ENCODE assay signal across 8 mouse cellular contexts in the genomic region with DNA sequence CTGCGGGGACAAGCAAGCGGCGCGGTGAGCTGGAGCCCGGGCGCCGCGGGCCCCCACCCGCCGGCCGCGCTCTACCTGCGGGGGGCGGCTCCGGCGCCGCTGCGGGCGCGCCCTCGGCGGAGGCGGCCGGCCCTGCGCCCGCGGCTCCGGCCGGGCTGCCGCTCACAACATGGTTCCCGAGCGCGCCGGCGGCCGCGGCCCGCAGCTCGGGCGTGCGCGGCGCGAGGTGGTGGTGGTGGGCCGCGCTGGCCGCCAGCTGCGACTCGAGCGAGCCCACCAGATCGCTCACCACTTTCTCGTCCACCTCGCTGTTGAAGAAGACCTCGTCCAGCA. TPM values are rescaled to one million over a fixed set of nuclear protein-coding genes. Genes with fewer than 3 reads are reported as not detected.
DNase-seq lines count a peak whose midpoint lies in the region; ATAC-seq and TF ChIP-seq lines count a peak whose summit lies in the region.

No protein-coding gene starts in this region.

- peak overlapping the region; percentile 95 for H3K9ac ChIP-seq in hindbrain, embryonic 11.5 days (ENCODE audit: low read depth, low read length)
- H3K9ac ChIP-seq in midbrain, embryonic 13.5 days (replicated peaks), result peak overlapping the region; percentile 94

- H3K27ac ChIP-seq in kidney, adult 2 months (ENCODE audit: insufficient read depth, low read depth, low read length), result peak overlapping the region; percentile 90
- peak overlapping the region; percentile 95 for H3K27ac ChIP-seq in hindbrain, embryonic 11.5 days (ENCODE audit: low read depth, low read length)
- peak overlapping the region; percentile 97 for H3K27ac ChIP-seq in midbrain, embryonic 13.5 days

- 6% methylated on average over 54 of the region's 54 CpGs for WGBS in kidney, adult 2 months
- under 1% methylated on average over 15 of the region's 54 CpGs for WGBS in hindbrain, embryonic 11.5 days
- WGBS in midbrain, embryonic 13.5 days, result under 1% methylated on average over 53 of the region's 54 CpGs

- no peak for TF ChIP-seq CTCF in kidney, adult 2 months (conservative IDR thresholded peaks at IDR 0.05; ENCODE audit: insufficient read depth, insufficient read length, low read depth, low read length)

- TF ChIP-seq POLR2A in kidney, adult 2 months (IDR thresholded peaks at IDR 0.05; ENCODE audit: low read depth, low read length), result no peak

- no peaks in the 10 kb centered on the region for H3K9me3 ChIP-seq in hindbrain, embryonic 11.5 days (ENCODE audit: control insufficient read depth, low read length)
- H3K9me3 ChIP-seq in midbrain, embryonic 13.5 days, result no peaks in the 10 kb centered on the region

- H3K4me3 ChIP-seq in kidney, adult 2 months (ENCODE audit: insufficient read depth, low read depth, low read length), result peak overlapping the region; percentile 99
- peak overlapping the region; percentile 84 for H3K4me3 ChIP-seq in hindbrain, embryonic 11.5 days (ENCODE audit: low read depth, low read length)
- peak overlapping the region; percentile 86 for H3K4me3 ChIP-seq in midbrain, embryonic 13.5 days (replicated peaks)

- H3K36me3 ChIP-seq in kidney, adult 2 months (ENCODE audit: control insufficient read depth, insufficient read depth, low read length), result no peaks in the 10 kb centered on the region
- H3K36me3 ChIP-seq in hindbrain, embryonic 11.5 days (ENCODE audit: control insufficient read depth, insufficient read depth, low read length), result no peaks in the 10 kb centered on the region
- no peaks in the 10 kb centered on the region for H3K36me3 ChIP-seq in midbrain, embryonic 13.5 days

- peak; percentile 10 for ATAC-seq in activated CD4-positive, CD25-positive, alpha-beta regulatory T cell, adult 4 months
- no peak; the same call in 1 of the 2 replicates for ATAC-seq in hindbrain, embryonic 11.5 days (ENCODE audit: low FRiP score)
- ATAC-seq in midbrain, embryonic 13.5 days, result no peak
- ATAC-seq in megakaryocyte progenitor cell, adult 5-6 weeks (replicated peaks; ENCODE audit: poor library complexity), result no peak

- no peak overlapping the region; the same call in 1 of the 2 replicates for H3K4me2 ChIP-seq in hindbrain, embryonic 11.5 days (replicated peaks; ENCODE audit: low read depth, low read length)
- peak overlapping the region; percentile 100 for H3K4me2 ChIP-seq in midbrain, embryonic 13.5 days (replicated peaks)

- no peak for DNase-seq in kidney, adult 2 months
- no peak for DNase-seq in kidney, adult 8-10 months
- no peak for DNase-seq in hindbrain, embryonic 11.5 days (ENCODE audit: low spot score)
- DNase-seq in retina, postnatal 1 day, result no peak
- DNase-seq in left cerebral cortex, adult 18-20 months (ENCODE audit: low spot score in 2 of 2), result no peak

- H3K4me1 ChIP-seq in kidney, adult 2 months (ENCODE audit: control insufficient read depth, insufficient read depth, low read length), result peaks cover 21% of the 10 kb centered on the region
- peaks cover 9% of the 10 kb centered on the region for H3K4me1 ChIP-seq in hindbrain, embryonic 11.5 days (replicated peaks; ENCODE audit: control insufficient read depth, insufficient read depth, low read length)
- H3K4me1 ChIP-seq in midbrain, embryonic 13.5 days (replicated peaks), result peaks cover 51% of the 10 kb centered on the region

- no peaks in the 10 kb centered on the region for H3K27me3 ChIP-seq in kidney, adult 2 months (replicated peaks; ENCODE audit: control insufficient read depth, insufficient read depth, low read length)
- no peaks in the 10 kb centered on the region for H3K27me3 ChIP-seq in hindbrain, embryonic 11.5 days (ENCODE audit: control insufficient read depth, insufficient read depth, low read length)
- H3K27me3 ChIP-seq in midbrain, embryonic 13.5 days, result no peaks in the 10 kb centered on the region

RNA-seq across cellular contexts. Expression of gene Taf4, which starts 0.2 kb away (rescaled TPM):
- polyA plus RNA-seq in kidney, adult 2 months (2012; rRNA removed), result 7.3 and 8.9 TPM in 2 replicates
- polyA plus RNA-seq in activated CD4-positive, CD25-positive, alpha-beta regulatory T cell, adult 4 months (2017; shearing (Covaris generic)), result 1 to 10 TPM; 4.5 to 6.5 TPM
- 6.2 and 9.2 TPM in 2 replicates for polyA plus RNA-seq in hindbrain, embryonic 11.5 days (2014; fragmentation: Nextera tagmentation; extraction: Ambion mirVana)
- polyA plus RNA-seq in midbrain, embryonic 13.5 days (2015; fragmentation: Nextera tagmentation; extraction: Ambion mirVana), result 4.1 and 4.5 TPM in 2 replicates
- total RNA-seq in megakaryocyte progenitor cell, adult 5-6 weeks (2015), result 21.7 and 24.4 TPM in 2 replicates
- total RNA-seq in megakaryocyte progenitor cell, adult 5-6 weeks (2017), result 15.1 and 18.0 TPM in 2 replicates
- total RNA-seq in left cerebral cortex, adult 18-20 months (2021), result 10 to 100 TPM; 20.5 to 21.6 TPM

RNA-seq across cellular contexts. Expression of gene Lsm14b, which starts 48.5 kb away (rescaled TPM):
- 27.2 and 29.5 TPM in 2 replicates for polyA plus RNA-seq in kidney, adult 2 months (2012; rRNA removed)
- 1 to 10 TPM; 3.3 to 4.1 TPM for polyA plus RNA-seq in activated CD4-positive, CD25-positive, alpha-beta regulatory T cell, adult 4 months (2017; shearing (Covaris generic))
- 13.5 and 14.6 TPM in 2 replicates for polyA plus RNA-seq in hindbrain, embryonic 11.5 days (2014; fragmentation: Nextera tagmentation; extraction: Ambion mirVana)
- polyA plus RNA-seq in midbrain, embryonic 13.5 days (2015; fragmentation: Nextera tagmentation; extraction: Ambion mirVana), result 20.9 and 24.8 TPM in 2 replicates
- 8.3 and 9.7 TPM in 2 replicates for total RNA-seq in megakaryocyte progenitor cell, adult 5-6 weeks (2015)
- total RNA-seq in megakaryocyte progenitor cell, adult 5-6 weeks (2017), result 23.5 and 23.9 TPM in 2 replicates
- total RNA-seq in left cerebral cortex, adult 18-20 months (2021), result 100 to 1,000 TPM; 104 to 106 TPM
